Mouse (Mus musculus): ENCODE data around the gene Fggy.

The Fggy gene

GRCm38 (mm10) chr4:95588722-95589283 is 31.5 kb downstream of the Fggy start:
- DNase-seq (ENCODE audit: inconsistent age in 2 of 2, low spot score in 1 of 2) = peak; percentile 55 to 73

GRCm38 (mm10) chr4:95590878-95591277 is 33.6 kb downstream of the Fggy start:
- DNase-seq (ENCODE audit: inconsistent age in 2 of 2, low spot score in 1 of 2) = no peak

GRCm38 (mm10) chr4:95597208-95597607 is 39.9 kb downstream of the Fggy start:
- DNase-seq (ENCODE audit: inconsistent age in 2 of 2, low spot score in 1 of 2) = no peak

GRCm38 (mm10) chr4:95601776-95602175 is 44.5 kb downstream of the Fggy start:
- no peak for DNase-seq (ENCODE audit: inconsistent age in 2 of 2, low spot score in 1 of 2)

- no peak for DNase-seq (ENCODE audit: inconsistent age in 2 of 2, low spot score in 1 of 2)
These were observed 45.9 kb downstream of the Fggy start for GRCm38 (mm10) chr4:95603254-95603653.

- no peak for DNase-seq (ENCODE audit: inconsistent age in 2 of 2, low spot score in 1 of 2)
These were observed 53.4 kb downstream of the Fggy start for GRCm38 (mm10) chr4:95610663-95611062.

- no peak for DNase-seq (ENCODE audit: inconsistent age in 2 of 2, low spot score in 1 of 2)
These were observed 54.1 kb downstream of the Fggy start for GRCm38 (mm10) chr4:95611390-95611789.

- peak; percentile 62 to 76 for DNase-seq (ENCODE audit: inconsistent age in 2 of 2, low spot score in 1 of 2)
These were observed 63.7 kb downstream of the Fggy start for GRCm38 (mm10) chr4:95621046-95621445.

- DNase-seq (ENCODE audit: inconsistent age in 2 of 2, low spot score in 1 of 2) = peak in 1 of 2 experiments; percentile 37
These were observed 67.4 kb downstream of the Fggy start for GRCm38 (mm10) chr4:95624696-95625095.

- peak in 1 of 2 experiments; percentile 82 for DNase-seq (ENCODE audit: inconsistent age in 2 of 2, low spot score in 1 of 2)
These were observed 68.3 kb downstream of the Fggy start for GRCm38 (mm10) chr4:95625651-95626050.

GRCm38 (mm10) chr4:95626186-95626585 is 68.9 kb downstream of the Fggy start:
- no peak for DNase-seq (ENCODE audit: inconsistent age in 2 of 2, low spot score in 1 of 2)

- DNase-seq (ENCODE audit: inconsistent age in 2 of 2, low spot score in 1 of 2) = no peak
These were observed 77.6 kb downstream of the Fggy start for GRCm38 (mm10) chr4:95634903-95635302.

GRCm38 (mm10) chr4:95636937-95637749 is 79.8 kb downstream of the Fggy start:
- DNase-seq (ENCODE audit: inconsistent age in 2 of 2, low spot score in 1 of 2) = peak; percentile 85 to 89

GRCm38 (mm10) chr4:95638063-95638462 is 80.8 kb downstream of the Fggy start:
- DNase-seq (ENCODE audit: inconsistent age in 2 of 2, low spot score in 1 of 2) = no peak

GRCm38 (mm10) chr4:95640831-95641230 is 83.5 kb downstream of the Fggy start:
- peak; percentile 96 to 97 for DNase-seq (ENCODE audit: inconsistent age in 2 of 2, low spot score in 1 of 2)

GRCm38 (mm10) chr4:95644048-95644447 is 86.7 kb downstream of the Fggy start:
- DNase-seq (ENCODE audit: inconsistent age in 2 of 2, low spot score in 1 of 2) = peak in 1 of 2 experiments; percentile 62

GRCm38 (mm10) chr4:95648801-95649551 is 91.7 kb downstream of the Fggy start:
- no peak for DNase-seq (ENCODE audit: inconsistent age in 2 of 2, low spot score in 1 of 2)

GRCm38 (mm10) chr4:95649552-95649905 is 92.2 kb downstream of the Fggy start:
- no peak for DNase-seq (ENCODE audit: inconsistent age in 2 of 2, low spot score in 1 of 2)

- DNase-seq (ENCODE audit: inconsistent age in 2 of 2, low spot score in 1 of 2) = peak; percentile 58 to 73
These were observed 92.7 kb downstream of the Fggy start for GRCm38 (mm10) chr4:95649980-95650379.

GRCm38 (mm10) chr4:95652044-95652443 is 94.7 kb downstream of the Fggy start:
- peak; percentile 55 to 67 for DNase-seq (ENCODE audit: inconsistent age in 2 of 2, low spot score in 1 of 2)

- no peak for DNase-seq (ENCODE audit: inconsistent age in 2 of 2, low spot score in 1 of 2)
These were observed 96.1 kb downstream of the Fggy start for GRCm38 (mm10) chr4:95653296-95653912.

All from adrenal gland, adult (tissue).